ENCODE assay signal across 28 mouse cellular contexts in genomic region chr11:75693570-75693969, GRCm38 (mm10).
"Had no signal": no experiment of that assay in that cellular context is flagged by ENCODE, and none has a peak within 500 bp of the region (broad histone marks: within the 10 kb centered on the region; RNA-seq: fewer than 3 reads in every experiment).

No protein-coding gene starts in this region.

- H3K27me3 ChIP-seq: limb, embryonic 12.5 days; limb, embryonic 13.5 days; limb, embryonic 15.5 days; liver, embryonic 12.5 days; liver, embryonic 13.5 days; liver, embryonic 15.5 days; lung, embryonic 15.5 days; megakaryocyte, embryonic 14.5 days; midbrain, embryonic 12.5 days; midbrain, embryonic 13.5 days; midbrain, embryonic 15.5 days; neural tube, embryonic 12.5 days had no signal

- H3K9me3 ChIP-seq: limb, embryonic 10.5 days; limb, embryonic 12.5 days; limb, embryonic 13.5 days; limb, embryonic 15.5 days; liver, embryonic 12.5 days; liver, embryonic 13.5 days; liver, embryonic 15.5 days; lung, embryonic 15.5 days; megakaryocyte, embryonic 14.5 days; midbrain, embryonic 10.5 days; midbrain, embryonic 12.5 days; midbrain, embryonic 13.5 days; midbrain, embryonic 15.5 days; neural tube, embryonic 12.5 days had no signal

- H3K9ac ChIP-seq: limb, embryonic 12.5 days; limb, embryonic 13.5 days; limb, embryonic 15.5 days; liver, embryonic 12.5 days; liver, embryonic 13.5 days; liver, embryonic 14.5 days; liver, embryonic 15.5 days; liver, postnatal 0 days; lung, embryonic 14.5 days; lung, embryonic 15.5 days; midbrain, embryonic 12.5 days; midbrain, embryonic 13.5 days; midbrain, embryonic 15.5 days; neural tube, embryonic 12.5 days had no signal

- H3K27ac ChIP-seq: limb, embryonic 10.5 days; limb, embryonic 12.5 days; limb, embryonic 13.5 days; limb, embryonic 15.5 days; liver, embryonic 12.5 days; liver, embryonic 13.5 days; liver, embryonic 14.5 days; liver, embryonic 15.5 days; lung, embryonic 15.5 days; macrophage; midbrain, embryonic 10.5 days; midbrain, embryonic 12.5 days; midbrain, embryonic 13.5 days; midbrain, embryonic 15.5 days; neural tube, embryonic 12.5 days had no signal

- H3K4me3 ChIP-seq: limb, embryonic 10.5 days; limb, embryonic 12.5 days; limb, embryonic 13.5 days; limb, embryonic 15.5 days; liver, embryonic 12.5 days; liver, embryonic 13.5 days; liver, embryonic 15.5 days; lung, embryonic 15.5 days; megakaryocyte, embryonic 14.5 days; midbrain, embryonic 10.5 days; midbrain, embryonic 12.5 days; midbrain, embryonic 13.5 days; midbrain, embryonic 15.5 days; myocyte; neural tube, embryonic 12.5 days had no signal

- DNase-seq: left cerebral cortex, postnatal 4 days; liver; liver, embryonic 13.5 days; liver, postnatal 0 days; lung, adult 18-20 months; lung, adult 2 months; lung, embryonic 14.5 days; lung, postnatal 10 days; lung, postnatal 14 days; lung, postnatal 36 days; lung, postnatal 4 days; midbrain, embryonic 14.5 days had no signal

- H3K4me1 ChIP-seq: limb, embryonic 10.5 days; limb, embryonic 13.5 days; limb, embryonic 15.5 days; liver, embryonic 12.5 days; liver, embryonic 13.5 days; lung, embryonic 15.5 days; midbrain, embryonic 10.5 days; midbrain, embryonic 12.5 days; midbrain, embryonic 13.5 days; midbrain, embryonic 15.5 days; neural tube, embryonic 12.5 days had no signal
